Mouse (Mus musculus) olfactory bulb, adult 2 months (tissue): ENCODE data around the gene Fam78b.

ENCODE experiments used
- CTCF ChIP-seq: fragments of 200-500 bp; IDR thresholded peaks from 2 replicates; pipeline ENCODE4 v1.5.1; 2012; ENCODE audit warnings: low read depth, mild to moderate bottlenecking, low read length, moderate library complexity; ENCODE audit not compliant: insufficient read depth
- POLR2A ChIP-seq: fragments of 200-500 bp; IDR thresholded peaks from 2 replicates; pipeline ENCODE4 v1.6.1; 2012; ENCODE audit warnings: mild to moderate bottlenecking, low read depth, low read length, moderate library complexity; ENCODE audit not compliant: insufficient read depth

- TF ChIP-seq CTCF = no peak
- TF ChIP-seq POLR2A = no peak
Observed at GRCm38 (mm10) chr1:167090466-167090865, 89.2 kb downstream of the Fam78b start.
